Mouse (Mus musculus) midbrain, embryonic 11.5 days (tissue): ENCODE data around the gene Slc4a5. TPM values are rescaled to one million over a fixed set of nuclear protein-coding genes. Genes with fewer than 3 reads are reported as not detected.

ENCODE experiments used
- ATAC-seq: fragments of 200-750 bp; cut with Nextera tagmentation; 2 replicates; pipeline ENCODE4 v1.8.0; 2017; ENCODE audit warnings: moderate TSS enrichment, moderate library complexity; ENCODE audit not compliant: low FRiP score
- DNase-seq: peaks from one replicate; pipeline ENCODE4 v3.0.0; 2015; ENCODE audit warnings: low spot score; ENCODE audit errors: missing footprints
- H3K27ac ChIP-seq: fragments of 300-500 bp; sonication (generic); 2 replicates; pipeline ENCODE4 v1.5.1; 2014; ENCODE audit warnings: low read depth, low read length
- H3K27me3 ChIP-seq: fragments of 300-500 bp; sonication (generic); 2 replicates; pipeline ENCODE4 v1.6.1; 2014; ENCODE audit warnings: mild to moderate bottlenecking, low read length, moderate library complexity, mixed read lengths; ENCODE audit not compliant: control insufficient read depth, insufficient read depth
- H3K36me3 ChIP-seq: fragments of 300-500 bp; sonication (generic); 2 replicates; pipeline ENCODE4 v1.6.1; 2014; ENCODE audit warnings: mild to moderate bottlenecking, low read length, moderate library complexity, mixed read lengths; ENCODE audit not compliant: control insufficient read depth, insufficient read depth
- H3K4me1 ChIP-seq: fragments of 300-500 bp; sonication (generic); 2 replicates; pipeline ENCODE4 v1.6.1; 2014; ENCODE audit warnings: low read length; ENCODE audit not compliant: control insufficient read depth, insufficient read depth
- H3K4me2 ChIP-seq: fragments of 300-500 bp; sonication (generic); 2 replicates; pipeline ENCODE4 v1.6.1; 2014; ENCODE audit warnings: mild to moderate bottlenecking, moderate library complexity
- H3K4me3 ChIP-seq: fragments of 300-500 bp; sonication (generic); 2 replicates; pipeline ENCODE4 v1.5.1; 2014; ENCODE audit warnings: low read depth, low read length
- H3K9ac ChIP-seq: fragments of 300-500 bp; sonication (generic); 2 replicates; pipeline ENCODE4 v1.6.1; 2014; ENCODE audit warnings: low read length
- H3K9me3 ChIP-seq: fragments of 300-500 bp; sonication (generic); 2 replicates; pipeline ENCODE4 v1.6.1; 2016; ENCODE audit warnings: low read length; ENCODE audit not compliant: control insufficient read depth
- WGBS: fragments of 180-500 bp; shearing (Covaris S2); extraction: QIAGEN DNeasy Blood & Tissue Kit; methylation state at CpG from one replicate; pipeline ENCODE4 v1.1.7; 2014; 5-methylcytosine and 5-hydroxymethylcytosine counted together
- polyA plus RNA-seq: library from polyadenylated mRNA; unstranded; fragments of >200 nt; fragmentation: Nextera tagmentation; extraction: Ambion mirVana; gene quantifications from 2 replicates; pipeline ENCODE4 v1.2.1, GENCODE M21; 2014

Slc4a5 gene
- polyA plus RNA-seq, 1 experiment from 2014 or later, result 0.68 TPM

DNA sequence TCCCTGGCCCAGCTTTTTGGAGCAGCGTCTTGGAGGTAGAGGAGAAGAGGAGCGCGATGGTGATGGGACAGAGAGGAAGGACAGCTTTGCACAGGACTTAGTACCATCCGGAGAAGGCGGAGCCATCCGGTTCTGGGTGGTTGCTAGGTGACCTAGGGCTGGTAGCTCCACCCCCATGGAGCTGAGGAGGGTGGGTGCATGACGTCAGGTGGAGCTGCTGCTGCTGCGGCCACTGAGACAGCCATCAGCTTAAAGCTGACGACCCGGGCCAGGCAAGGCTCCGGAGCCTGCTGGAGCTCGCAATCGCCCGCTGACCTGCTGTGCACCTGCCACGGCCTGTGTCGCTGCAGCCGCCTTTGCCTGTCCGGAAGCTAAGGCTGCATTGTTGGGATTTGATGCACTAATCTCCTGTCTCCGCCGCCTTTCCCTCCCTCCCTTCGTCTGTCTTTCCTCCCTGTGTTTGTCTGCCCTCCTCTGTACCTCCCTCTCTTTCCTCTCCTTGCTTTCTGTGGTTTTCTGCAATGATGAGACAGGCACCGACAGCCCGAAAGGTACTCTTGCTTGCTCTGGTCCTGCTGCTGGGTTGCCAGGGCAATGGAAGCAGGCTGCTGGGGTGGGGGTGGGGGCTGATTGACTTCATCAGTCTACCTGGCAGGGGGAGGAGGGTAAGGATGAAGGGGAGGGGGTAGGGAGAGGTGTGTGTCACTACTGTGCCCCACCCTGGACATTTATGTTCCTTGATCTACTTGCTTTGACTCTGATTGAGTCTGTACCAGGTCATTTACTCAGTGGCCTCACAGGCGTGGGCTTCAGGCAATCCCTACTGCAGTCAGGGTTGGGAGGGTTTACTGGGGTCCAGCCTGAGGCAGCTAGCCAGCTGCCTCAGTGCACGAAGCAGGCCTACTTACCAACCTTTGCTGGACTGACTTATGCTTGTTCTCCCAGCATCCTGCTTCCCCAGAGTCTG is 33.5 kb upstream of the Slc4a5 start:
- no peaks in the 10 kb centered on the region for H3K27me3 ChIP-seq
- peak overlapping the region; percentile 41 for H3K4me3 ChIP-seq
- ATAC-seq, result peak; percentile 95
- H3K9ac ChIP-seq, result peak overlapping the region; percentile 72
- H3K9me3 ChIP-seq, result no peaks in the 10 kb centered on the region
- DNase-seq, result peak; percentile 97
- H3K4me2 ChIP-seq, result peak overlapping the region; percentile 53
- peaks cover 18% of the 10 kb centered on the region for H3K4me1 ChIP-seq
- 6% methylated on average over 25 of the region's 25 CpGs for WGBS
- H3K36me3 ChIP-seq, result peaks cover 15% of the 10 kb centered on the region
- H3K27ac ChIP-seq, result peak overlapping the region; percentile 74

DNA sequence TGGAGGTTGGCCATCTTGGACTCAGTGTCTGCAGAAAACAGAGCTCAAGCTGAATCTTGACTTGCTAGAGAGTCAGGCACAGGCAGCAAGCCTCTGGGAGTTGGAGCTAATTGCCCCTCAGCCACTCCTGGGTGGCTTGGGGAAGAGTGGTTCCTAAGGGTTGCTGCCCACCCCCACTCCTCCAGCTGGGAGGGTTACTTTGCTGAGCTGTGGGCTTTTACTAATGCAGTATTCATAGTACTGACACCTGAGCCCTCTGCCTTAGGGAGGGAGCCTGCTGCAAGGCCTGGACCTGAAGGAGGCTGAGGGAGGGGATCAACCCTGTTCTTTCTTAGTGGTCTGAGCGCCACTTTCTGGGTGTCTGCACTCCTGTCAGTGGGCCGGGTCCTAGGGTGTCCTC is 32.7 kb upstream of the Slc4a5 start:
- Histone ChIP-seq H3K4me2 (peak overlapping the region; percentile 53), H3K9me3 (no peaks in the 10 kb centered on the region), H3K27me3 (no peaks in the 10 kb centered on the region), H3K9ac (peak overlapping the region; percentile 72; the same call in 1 of the 2 replicates), H3K27ac (peak overlapping the region; percentile 74), H3K36me3 (peaks cover 22% of the 10 kb centered on the region), H3K4me3 (peak overlapping the region; percentile 41), H3K4me1 (peaks cover 18% of the 10 kb centered on the region)
- DNase-seq (no peak), ATAC-seq (0 out of 2 replicates have a peak, but pooled peaks have one; percentile 10)
- 66% methylated on average over 2 of the region's 2 CpGs for WGBS

DNA sequence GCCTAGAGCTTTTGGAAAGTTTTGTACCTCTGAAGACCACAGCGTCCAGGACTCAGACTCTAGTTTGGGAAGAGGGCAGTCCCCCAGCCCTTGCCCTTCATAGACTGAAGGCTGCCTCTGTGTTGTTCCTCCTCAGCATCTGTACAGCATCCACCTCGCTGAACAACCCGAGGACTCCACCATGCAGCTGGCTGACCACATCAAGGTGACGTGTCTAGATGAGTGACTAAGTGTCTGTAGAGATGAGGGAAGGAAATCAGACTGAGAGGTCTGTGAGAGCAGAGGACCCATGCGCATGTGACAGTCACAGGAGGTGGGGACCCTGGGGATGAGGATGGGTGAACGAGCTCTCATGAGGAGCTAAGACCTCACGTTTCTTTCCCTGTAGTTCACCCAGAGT is 26.1 kb upstream of the Slc4a5 start:
- Histone ChIP-seq H3K4me1 (no peaks in the 10 kb centered on the region), H3K36me3 (peaks cover 45% of the 10 kb centered on the region), H3K9ac (no peak overlapping the region), H3K9me3 (no peaks in the 10 kb centered on the region), H3K27me3 (no peaks in the 10 kb centered on the region), H3K4me2 (no peak overlapping the region), H3K4me3 (no peak overlapping the region), H3K27ac (no peak overlapping the region)
- WGBS, result 86% methylated on average over 7 of the region's 7 CpGs
- ATAC-seq (no peak), DNase-seq (no peak)

DNA sequence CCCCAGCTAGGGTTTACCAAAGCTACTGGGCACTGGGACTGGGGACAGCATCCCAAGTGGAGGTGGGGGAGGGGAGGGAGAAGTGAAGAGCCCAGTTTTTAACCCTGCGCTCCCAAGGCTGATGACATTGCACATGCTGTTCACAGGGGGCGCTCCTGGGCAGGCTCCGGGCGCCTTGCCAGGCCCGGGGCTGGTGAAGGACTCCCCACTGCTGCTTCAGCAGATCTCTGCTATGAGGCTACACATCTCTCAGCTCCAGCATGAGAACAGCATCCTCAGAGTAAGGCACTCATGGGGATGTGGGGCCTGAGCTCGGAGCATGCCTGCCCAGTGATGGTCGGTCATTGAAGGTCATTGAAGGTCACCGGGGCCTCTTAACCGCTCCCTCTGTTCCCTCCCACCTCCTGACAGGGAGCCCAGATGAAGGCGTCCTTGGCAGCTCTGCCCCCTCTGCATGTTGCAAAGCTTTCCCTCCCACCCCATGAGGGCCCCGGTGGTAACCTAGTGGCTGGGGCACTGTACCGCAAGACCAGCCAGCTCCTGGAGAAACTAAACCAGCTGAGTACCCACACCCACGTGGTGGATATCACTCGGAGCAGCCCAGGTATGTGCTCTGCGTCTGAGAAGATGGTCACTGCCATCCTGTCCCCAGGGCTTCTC is 22.2 kb upstream of the Slc4a5 start:
- WGBS, result 45% methylated on average over 15 of the region's 15 CpGs
- Histone ChIP-seq H3K27ac (no peak overlapping the region), H3K27me3 (no peaks in the 10 kb centered on the region), H3K9ac (no peak overlapping the region), H3K9me3 (no peaks in the 10 kb centered on the region), H3K36me3 (peaks cover 31% of the 10 kb centered on the region), H3K4me1 (no peaks in the 10 kb centered on the region), H3K4me3 (no peak overlapping the region), H3K4me2 (no peak overlapping the region)
- ATAC-seq, result peak; percentile 30; the same call in 1 of the 2 replicates
- peak; percentile 90 for DNase-seq

DNA sequence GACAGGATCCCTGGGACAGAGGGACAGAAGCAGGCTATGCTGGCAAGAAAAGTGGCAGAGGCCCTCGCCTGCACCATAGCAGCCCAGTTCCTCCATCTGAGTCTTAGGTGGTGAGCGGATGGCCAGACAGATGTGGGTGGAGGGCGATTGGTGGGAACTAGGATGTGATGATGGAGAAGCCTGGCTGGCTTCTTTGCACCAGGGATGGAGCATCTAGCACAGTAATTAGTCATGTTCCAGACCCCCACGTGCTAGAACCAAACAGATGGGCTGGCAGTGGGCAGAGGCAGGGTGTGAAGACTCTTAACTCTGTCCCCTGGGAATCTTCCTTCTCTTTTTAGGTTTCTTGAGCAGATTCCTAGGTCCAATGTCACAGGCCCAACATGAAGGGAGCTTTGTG is 16.3 kb upstream of the Slc4a5 start:
- H3K4me3 ChIP-seq, result no peak overlapping the region
- H3K36me3 ChIP-seq, result peaks cover 13% of the 10 kb centered on the region
- no peaks in the 10 kb centered on the region for H3K4me1 ChIP-seq
- H3K4me2 ChIP-seq, result no peak overlapping the region
- H3K27ac ChIP-seq, result no peak overlapping the region
- no peak for ATAC-seq
- H3K9ac ChIP-seq, result no peak overlapping the region
- H3K9me3 ChIP-seq, result no peaks in the 10 kb centered on the region
- no peak for DNase-seq
- no peaks in the 10 kb centered on the region for H3K27me3 ChIP-seq
- 88% methylated on average over 4 of the region's 4 CpGs for WGBS

DNA sequence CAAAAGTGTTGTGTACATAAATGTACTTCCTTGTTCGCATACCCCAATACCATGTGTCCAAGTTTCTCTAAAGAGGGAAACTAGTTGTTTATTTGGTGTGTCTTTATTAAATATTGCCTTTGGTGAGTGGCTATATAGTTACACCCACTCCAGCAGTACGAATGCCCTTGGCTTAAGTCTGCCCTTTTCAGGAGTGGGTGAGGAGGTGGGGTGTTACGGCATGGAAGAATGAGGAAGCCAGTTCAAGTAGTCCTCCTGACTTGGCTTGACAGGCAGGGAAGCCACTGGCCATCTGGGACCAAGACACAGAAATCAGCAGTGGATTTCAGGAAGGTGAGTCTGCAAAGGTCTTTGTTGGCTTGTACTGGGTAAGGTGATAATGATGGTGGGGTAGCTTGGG is 13.8 kb upstream of the Slc4a5 start:
- H3K36me3 ChIP-seq, result no peaks in the 10 kb centered on the region
- H3K27me3 ChIP-seq, result no peaks in the 10 kb centered on the region
- no peaks in the 10 kb centered on the region for H3K4me1 ChIP-seq
- no peak overlapping the region for H3K4me2 ChIP-seq
- H3K9ac ChIP-seq, result no peak overlapping the region
- H3K9me3 ChIP-seq, result no peaks in the 10 kb centered on the region
- 93% methylated on average over 3 of the region's 3 CpGs for WGBS
- no peak overlapping the region for H3K4me3 ChIP-seq
- ATAC-seq, result no peak
- H3K27ac ChIP-seq, result no peak overlapping the region
- DNase-seq, result no peak

DNA sequence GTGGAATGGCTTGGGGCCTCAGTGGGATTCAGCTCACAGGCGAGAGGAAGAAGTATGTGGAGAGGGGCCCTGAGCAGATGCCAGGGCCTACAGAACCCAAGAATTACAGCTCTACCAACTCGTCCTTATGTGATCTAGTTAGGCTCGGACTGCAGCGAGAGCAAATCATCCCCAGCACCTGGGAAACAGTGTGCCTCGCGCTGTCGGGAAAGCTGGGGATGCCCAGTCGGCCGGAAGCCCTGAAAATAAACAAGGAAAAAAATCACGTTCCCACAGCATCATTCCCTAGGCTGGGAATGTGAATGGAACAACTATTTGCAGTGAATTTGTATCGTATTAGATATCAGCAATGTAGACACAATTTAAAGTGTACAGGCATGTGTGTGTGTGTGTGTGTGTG is 13.3 kb upstream of the Slc4a5 start:
- no peak for DNase-seq
- H3K4me1 ChIP-seq, result no peaks in the 10 kb centered on the region
- H3K9ac ChIP-seq, result no peak overlapping the region
- 78% methylated on average over 11 of the region's 11 CpGs for WGBS
- H3K27me3 ChIP-seq, result no peaks in the 10 kb centered on the region
- no peaks in the 10 kb centered on the region for H3K9me3 ChIP-seq
- H3K27ac ChIP-seq, result no peak overlapping the region
- H3K4me3 ChIP-seq, result no peak overlapping the region
- no peak overlapping the region for H3K4me2 ChIP-seq
- H3K36me3 ChIP-seq, result no peaks in the 10 kb centered on the region
- no peak for ATAC-seq

DNA sequence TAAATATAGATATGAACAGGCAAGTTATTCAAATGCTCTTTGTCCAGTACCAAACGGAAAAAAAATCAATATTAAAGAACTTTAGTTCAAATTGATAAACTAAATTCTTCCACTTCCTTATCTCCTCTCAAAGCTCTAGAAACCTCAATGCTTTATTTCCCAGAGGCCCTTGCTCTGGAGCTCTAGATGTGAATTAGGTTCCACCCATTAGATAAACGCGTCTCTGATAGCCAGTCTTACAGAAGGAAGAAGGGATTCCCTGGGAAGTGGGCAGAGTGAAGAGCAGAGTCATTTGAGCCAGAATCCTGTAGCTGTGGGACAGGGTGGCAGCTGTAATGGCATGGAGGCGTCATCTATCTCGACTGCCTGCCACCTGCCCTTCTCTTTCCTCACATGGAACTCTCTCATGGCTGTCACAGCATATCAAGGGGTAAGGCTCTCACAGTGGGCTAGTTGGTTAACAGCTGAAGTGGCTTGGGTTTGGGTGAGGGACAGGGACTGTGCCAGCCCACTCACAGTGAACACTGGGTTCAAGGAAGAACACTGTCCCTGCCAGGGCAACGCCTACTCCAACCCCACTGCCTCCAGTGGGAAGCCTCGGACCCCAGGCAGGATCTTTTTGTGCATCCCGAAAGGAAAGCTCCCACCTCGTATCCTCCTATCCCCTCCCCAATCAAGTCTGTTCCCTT is 12.1 kb upstream of the Slc4a5 start:
- H3K9me3 ChIP-seq, result no peaks in the 10 kb centered on the region
- no peak for ATAC-seq
- no peaks in the 10 kb centered on the region for H3K36me3 ChIP-seq
- WGBS, result 79% methylated on average over 9 of the region's 9 CpGs
- H3K27me3 ChIP-seq, result no peaks in the 10 kb centered on the region
- H3K4me3 ChIP-seq, result no peak overlapping the region
- H3K4me2 ChIP-seq, result no peak overlapping the region
- no peak for DNase-seq
- H3K4me1 ChIP-seq, result peaks cover 3% of the 10 kb centered on the region; the same call in 1 of the 2 replicates
- H3K27ac ChIP-seq, result no peak overlapping the region
- no peak overlapping the region for H3K9ac ChIP-seq
